Mouse (Mus musculus): Measurements from ENCODE around the gene Rdx.

Rdx gene

DNA sequence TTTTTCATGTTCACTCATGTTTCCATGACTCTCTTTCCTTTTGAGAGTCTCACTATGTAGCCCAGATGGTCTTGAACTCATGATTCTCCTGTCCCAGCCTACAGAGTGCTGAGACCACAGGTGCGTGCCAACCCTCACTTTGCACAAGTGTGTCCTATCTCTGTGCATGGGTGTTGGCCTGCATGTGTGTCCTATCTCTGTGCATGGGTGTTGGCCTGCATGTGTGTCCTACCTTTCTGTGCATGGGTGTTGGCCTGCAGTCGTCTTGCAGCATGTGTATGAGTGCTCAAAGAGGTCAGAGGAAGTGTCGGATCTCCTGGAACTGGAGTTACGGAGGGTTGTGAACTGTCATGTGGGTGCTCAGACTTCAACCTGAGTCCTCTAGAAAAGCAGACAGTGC lies 72.2 kb downstream of the Rdx start:
- DNase-seq = no peak

DNA sequence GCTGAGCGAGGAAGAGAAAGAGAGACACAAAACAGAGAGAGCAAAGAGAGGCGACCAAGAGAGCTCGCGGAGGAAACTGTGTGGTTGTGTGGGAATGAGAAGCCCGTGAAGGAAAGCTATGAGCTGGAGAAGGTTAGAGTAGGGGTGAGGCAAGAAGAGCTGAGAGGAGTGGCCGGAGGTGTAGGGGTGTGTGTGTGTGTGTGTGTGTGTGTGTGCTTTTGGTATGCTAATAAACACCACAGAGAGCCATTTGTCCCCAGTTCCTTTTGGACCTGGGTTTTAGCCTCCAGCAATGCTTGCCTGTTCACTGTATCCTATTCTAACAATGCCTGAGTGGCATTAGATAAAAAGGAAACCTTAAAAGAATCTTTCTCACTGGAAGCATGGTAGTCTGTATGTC lies 78.3 kb downstream of the Rdx start:
- no peak for DNase-seq

DNA sequence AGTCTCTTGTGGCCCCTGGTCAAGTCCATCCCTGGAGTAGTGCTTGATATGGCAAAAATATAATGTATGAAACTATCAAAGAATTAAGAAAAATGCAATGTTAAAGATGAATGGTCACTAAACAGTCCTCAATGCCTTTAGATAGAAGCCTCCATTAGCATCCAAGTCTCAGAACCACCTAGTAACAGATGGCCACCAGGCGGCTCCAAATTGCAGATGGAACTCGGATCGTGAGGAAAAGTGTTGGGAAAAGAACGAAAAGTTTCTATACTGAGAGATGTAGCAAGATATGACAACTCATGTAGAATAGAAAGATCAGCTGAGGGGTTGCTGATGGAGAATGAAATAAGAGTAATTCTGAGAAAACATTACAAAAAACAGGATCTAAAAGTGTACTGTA lies 83.4 kb downstream of the Rdx start:
- no peak for DNase-seq

DNA sequence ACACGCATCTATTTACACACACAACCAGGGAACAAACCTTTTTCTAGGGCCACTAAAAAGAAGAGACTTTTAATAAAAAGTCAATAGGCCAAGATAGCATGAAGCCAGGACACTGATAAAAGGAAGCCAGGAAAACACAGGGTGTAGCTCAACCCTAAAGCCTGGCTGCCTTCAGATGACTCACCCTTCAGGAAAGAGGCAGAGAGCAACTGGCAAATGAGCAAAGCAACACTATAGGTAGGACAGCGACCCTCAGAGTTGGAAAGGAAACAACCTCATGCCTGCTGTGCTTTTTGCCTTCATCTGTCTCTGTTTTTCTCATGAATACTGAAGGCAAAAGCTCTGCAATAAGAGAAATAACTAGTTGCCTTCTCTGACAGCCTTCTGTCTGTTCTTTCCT lies 85.8 kb downstream of the Rdx start:
- no peak for DNase-seq
